Mouse (Mus musculus) erythroid progenitor cell, adult 5-6 weeks (primary cell): ENCODE data around the gene Cltrn. TPM values are rescaled to one million over a fixed set of nuclear protein-coding genes. Genes with fewer than 3 reads are reported as not detected.

Source experiments
- ATAC-seq: replicated peaks from 2 replicates; pipeline ENCODE4 v1.8.0; 2016; ENCODE audit warnings: moderate number of reproducible peaks, mild to moderate bottlenecking, moderate TSS enrichment, inconsistent platforms; ENCODE audit not compliant: poor library complexity, low FRiP score, severe bottlenecking
- total RNA-seq, 2 experiments: library from RNA; stranded (forward) in 1 of 2; stranded (reverse) in 1 of 2; fragments of 150-400 nt in 1 of 2; fragments of 186-747, 209-891 nt in 1 of 2; gene quantifications; 2 replicates each; pipeline versions ENCODE4 v1.2.3 to v1.2.4; 2015 to 2017; ENCODE audit warnings: low replicate concordance in 2 of 2

Gene Cltrn
- total RNA-seq (2015; ENCODE audit: low replicate concordance) (not detected in 2 replicates), total RNA-seq (2017; ENCODE audit: low replicate concordance) (not detected in 2 replicates)

GRCm38 (mm10) chrX:164088582-164088981 is at the start of gene Cltrn:
Gene Cltrn (plus strand): TSS chrX:164088830.
- ATAC-seq, result no peak

GRCm38 (mm10) chrX:164038882-164039281 is 49.7 kb upstream of the Cltrn start:
- ATAC-seq, result no peak

DNA sequence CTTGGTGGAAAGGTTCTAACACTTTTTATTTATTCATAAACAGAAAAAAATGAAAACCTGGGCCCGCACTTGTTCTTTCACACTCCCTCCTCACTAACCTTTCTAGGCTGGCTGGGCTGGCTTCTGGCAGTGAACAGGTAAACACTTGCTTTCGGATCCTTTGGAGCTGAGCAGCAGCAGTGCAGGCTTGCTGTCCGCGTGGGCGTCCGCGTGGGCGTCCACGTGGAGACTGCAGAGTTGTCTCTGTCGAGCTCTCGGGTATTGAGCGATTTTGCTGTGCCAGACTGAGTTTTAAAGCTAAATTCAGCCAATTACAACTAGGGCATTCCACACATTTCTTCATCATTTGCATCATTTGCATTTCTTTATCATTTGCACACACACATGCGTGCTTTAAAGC is 46.6 kb upstream of the Cltrn start:
- no peak for ATAC-seq

DNA sequence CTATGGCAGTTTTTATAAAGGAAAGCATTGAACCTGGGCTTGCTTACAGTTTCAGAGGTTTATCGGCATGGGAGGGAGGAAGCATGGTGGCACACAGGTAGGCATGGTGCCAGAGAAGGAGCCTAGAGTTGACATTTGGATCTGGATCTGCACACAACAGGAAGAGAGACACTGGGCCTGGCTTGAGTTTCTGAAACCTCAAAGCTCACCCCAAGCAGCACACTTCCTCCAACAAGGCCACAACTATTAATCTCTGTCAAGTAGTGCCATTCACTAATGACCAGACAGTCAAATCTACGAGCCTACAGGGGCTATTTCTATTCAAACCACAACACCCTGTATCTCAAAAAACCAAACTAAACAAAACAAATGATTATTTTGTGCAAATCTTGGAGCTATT is 41.9 kb upstream of the Cltrn start:
- ATAC-seq, result no peak

DNA sequence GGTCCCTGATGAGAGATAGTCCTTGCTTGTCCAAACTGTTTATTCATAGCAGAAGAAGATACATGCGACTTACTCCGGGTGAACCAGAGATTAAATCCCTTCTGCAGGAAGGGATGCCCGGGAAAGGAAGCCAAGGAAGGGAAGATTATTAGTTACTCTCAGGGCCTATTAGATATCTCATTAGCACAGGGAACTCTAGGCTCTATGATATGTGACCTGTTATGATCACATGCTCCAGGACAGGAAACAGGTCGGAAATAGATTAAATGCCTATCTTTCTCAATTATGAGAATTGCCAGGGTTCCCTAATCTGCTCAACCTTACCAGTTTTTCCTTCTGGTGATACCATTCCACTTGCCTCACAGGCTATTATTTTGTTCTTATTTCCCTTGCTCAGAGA is 32.9 kb upstream of the Cltrn start:
- no peak for ATAC-seq

GRCm38 (mm10) chrX:164058523-164058922 is 30.1 kb upstream of the Cltrn start:
- ATAC-seq, result no peak

- no peak for ATAC-seq
Observed at GRCm38 (mm10) chrX:164059070-164059469, 29.6 kb upstream of the Cltrn start.

GRCm38 (mm10) chrX:164066185-164066584 is 22.4 kb upstream of the Cltrn start:
- peak; percentile 95 for ATAC-seq

- no peak for ATAC-seq
Observed at GRCm38 (mm10) chrX:164068968-164069367, 19.7 kb upstream of the Cltrn start.

- ATAC-seq, result peak; percentile 98
Observed at GRCm38 (mm10) chrX:164076040-164076775, 12.4 kb upstream of the Cltrn start, which contains the start of gene Siah1b. Gene Siah1b (minus strand): TSS chrX:164076493.

- ATAC-seq, result no peak
Observed at GRCm38 (mm10) chrX:164082030-164082429, 6.6 kb upstream of the Cltrn start.

DNA sequence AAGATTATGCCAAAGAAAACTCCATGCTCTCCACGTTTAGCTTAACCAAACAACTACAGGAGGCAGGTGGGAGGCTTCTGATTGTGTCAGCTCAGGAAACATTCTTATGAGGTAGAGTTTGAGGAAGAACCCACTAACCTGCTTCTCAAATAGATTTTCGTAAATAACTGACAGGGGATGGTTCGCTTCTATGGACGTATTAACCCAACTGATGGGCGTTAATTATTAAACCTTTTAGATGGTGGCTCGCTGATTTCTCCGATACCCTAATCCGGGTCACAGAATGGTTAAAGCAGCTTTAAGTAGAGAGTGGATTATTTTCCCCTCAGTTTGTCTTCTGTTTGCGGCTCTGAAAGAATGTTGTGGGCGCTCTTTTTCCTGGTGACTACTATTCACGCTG is 1.3 kb downstream of the Cltrn start:
- ATAC-seq, result no peak

- ATAC-seq, result no peak
Observed at GRCm38 (mm10) chrX:164092300-164093169, 3.9 kb downstream of the Cltrn start.

GRCm38 (mm10) chrX:164093435-164093834 is 4.8 kb downstream of the Cltrn start:
- ATAC-seq, result peak; percentile 62; the same call in 1 of the 2 replicates

DNA sequence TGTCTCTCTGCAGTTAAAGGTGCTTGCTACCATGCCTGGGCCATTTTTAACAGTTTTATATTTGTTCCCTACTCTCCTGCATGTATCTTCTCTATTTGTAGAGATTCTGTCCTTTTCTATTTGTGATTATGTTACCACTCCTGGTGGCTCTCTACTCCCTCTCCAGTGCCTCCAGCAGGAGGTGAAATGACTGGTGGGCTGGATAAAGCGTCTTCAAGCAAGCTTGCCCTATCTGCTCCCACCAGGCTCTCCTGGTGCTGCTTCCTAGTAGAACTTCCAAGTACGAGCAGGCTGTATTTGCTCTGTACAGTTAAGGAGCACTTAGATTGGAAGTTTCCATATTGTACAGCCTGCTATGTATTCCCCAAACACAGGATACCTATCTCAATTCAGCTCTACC is 7.2 kb downstream of the Cltrn start:
- ATAC-seq, result peak; percentile 62

DNA sequence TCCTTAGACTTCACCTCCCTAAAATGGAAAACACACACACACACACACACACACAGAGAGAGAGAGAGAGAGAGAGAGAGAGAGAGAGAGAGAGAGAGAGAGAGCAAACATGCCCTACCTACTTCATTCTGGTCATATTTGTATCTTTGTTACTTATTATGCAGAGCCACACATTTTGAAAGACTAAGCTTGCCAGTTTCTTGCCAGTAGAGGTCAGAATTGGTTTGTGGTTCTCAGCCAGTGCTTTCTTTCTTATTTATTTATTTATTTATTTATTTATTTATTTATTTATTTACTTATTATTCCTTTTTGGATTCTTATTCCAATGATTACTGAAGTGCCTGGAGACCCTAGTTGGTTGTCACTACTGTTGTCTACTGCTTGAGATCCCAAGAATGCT is 12.9 kb downstream of the Cltrn start:
- no peak for ATAC-seq

GRCm38 (mm10) chrX:164102198-164102597 is 13.6 kb downstream of the Cltrn start:
- ATAC-seq, result no peak

DNA sequence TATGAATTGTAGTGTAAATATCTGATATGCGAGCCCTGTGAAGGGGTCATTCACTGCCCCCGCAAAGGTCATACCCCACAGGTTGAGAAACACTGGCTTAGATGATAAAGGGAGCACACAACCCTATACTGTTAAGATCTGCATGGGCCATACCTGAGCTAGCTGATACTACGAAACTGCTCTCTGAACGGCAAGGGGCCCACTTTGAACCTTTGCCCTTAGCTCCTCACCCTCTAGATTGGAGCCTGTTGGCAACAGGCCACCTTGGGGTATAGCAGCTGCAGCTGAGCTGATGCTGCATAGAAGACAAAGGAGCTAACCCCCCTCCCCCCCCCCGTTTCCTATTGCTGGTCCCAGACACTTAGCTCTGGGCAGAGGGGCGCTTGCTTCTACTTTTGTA is 14.0 kb downstream of the Cltrn start:
- ATAC-seq, result no peak

- ATAC-seq, result no peak
Observed at GRCm38 (mm10) chrX:164111146-164111545, 22.5 kb downstream of the Cltrn start.

GRCm38 (mm10) chrX:164113744-164114143 is 25.1 kb downstream of the Cltrn start:
- ATAC-seq, result no peak

DNA sequence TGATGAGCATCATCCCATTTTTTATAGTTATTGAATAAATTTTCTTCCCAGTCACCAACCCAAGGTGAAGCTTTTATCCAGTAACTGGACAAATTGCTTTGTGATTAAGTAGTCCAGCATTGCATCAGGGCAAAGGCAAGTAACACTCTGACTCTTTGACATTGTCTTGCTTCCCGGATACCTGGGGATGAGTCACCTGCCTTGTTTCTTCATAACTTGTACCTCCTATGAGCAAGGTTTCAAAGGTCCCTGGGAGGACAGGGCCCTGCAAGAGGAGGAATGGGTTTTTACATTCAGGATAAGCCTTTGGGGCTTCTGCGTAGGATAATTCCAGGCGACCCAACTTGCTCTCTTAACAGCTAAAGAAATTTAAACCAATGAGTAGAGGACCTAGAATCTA is 35.3 kb downstream of the Cltrn start:
- no peak for ATAC-seq
